Comparison of ENCODE assay signal across 9 mouse cellular contexts in the genomic region with DNA sequence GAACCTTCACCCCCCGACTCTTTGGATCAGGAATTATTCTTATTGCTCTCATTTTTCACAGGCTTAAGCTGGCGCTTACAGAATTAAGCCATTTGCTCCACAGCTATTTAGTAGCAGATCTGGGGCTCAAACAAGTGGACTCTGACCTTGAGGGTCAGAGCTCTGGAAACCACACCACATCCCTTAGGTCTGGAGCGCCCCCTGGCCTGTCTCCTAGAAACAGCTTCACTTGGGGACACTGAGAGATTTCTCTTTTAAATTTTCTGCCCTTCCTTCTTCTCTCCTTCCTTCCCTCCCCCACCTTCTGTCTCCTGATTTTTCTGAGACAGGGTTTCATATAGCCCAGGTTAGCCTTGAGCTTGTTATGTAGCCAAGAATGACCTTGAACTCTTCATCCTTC. TPM values are rescaled to one million over a fixed set of nuclear protein-coding genes. Genes with fewer than 3 reads are reported as not detected.
DNase-seq lines count a peak whose midpoint lies in the region; ATAC-seq and TF ChIP-seq lines count a peak whose summit lies in the region.
"Had no signal": no experiment of that assay in that cellular context is flagged by ENCODE, and none has a peak within 500 bp of the region (broad histone marks: within the 10 kb centered on the region; RNA-seq: fewer than 3 reads in every experiment).

No protein-coding gene starts in this region.

- no peaks in the 10 kb centered on the region for H3K36me3 ChIP-seq in heart, embryonic 11.5 days (ENCODE audit: control insufficient read depth, insufficient read depth, low read length)
- no peaks in the 10 kb centered on the region for H3K36me3 ChIP-seq in liver, embryonic 14.5 days (replicated peaks; ENCODE audit: control insufficient read depth, insufficient read depth, low read depth)

- no peak overlapping the region for H3K27ac ChIP-seq in heart, embryonic 11.5 days (ENCODE audit: low read depth, low read length)
- no peak overlapping the region for H3K27ac ChIP-seq in cortical plate, adult 2 months (ENCODE audit: insufficient read depth, low read length)
- no peak overlapping the region for H3K27ac ChIP-seq in liver, embryonic 14.5 days

- no peak for TF ChIP-seq EP300 in liver, embryonic 14.5 days (IDR thresholded peaks at IDR 0.05; ENCODE audit: low read depth)

- no peak overlapping the region for H3K4me3 ChIP-seq in heart, embryonic 11.5 days (ENCODE audit: low read depth, low read length)
- H3K4me3 ChIP-seq in cortical plate, adult 2 months (ENCODE audit: insufficient read depth, low read length), result no peak overlapping the region
- no peak overlapping the region for H3K4me3 ChIP-seq in liver, embryonic 14.5 days (ENCODE audit: insufficient read depth in 1 of 2, low read depth in 2 of 2, low read length in 2 of 2)

- peak; percentile 47 to 68 for DNase-seq in heart, postnatal 10 days
- DNase-seq in urinary bladder, postnatal 14 days (ENCODE audit: low spot score), result peak; percentile 46
- DNase-seq in urinary bladder, postnatal 10 days (ENCODE audit: low spot score), result no peak
- DNase-seq in liver, embryonic 14.5 days (ENCODE audit: low read depth in 3 of 3, low spot score in 3 of 3), result no peak
- peak; percentile 32 for DNase-seq in thymus, postnatal 25 days
- no peak for DNase-seq in c-Kit-positive CD71-positive TER-119-positive erythroid progenitor cells, embryonic 14.5 days (ENCODE audit: low spot score)

- intact Hi-C loops in heart, postnatal 10 days (cut with DNase I), result loop anchor here (1.0 to 2.0 kb wide), 2 partner anchors 104 to 262 kb away; no protein-coding TSS in a partner anchor

- no peak for ATAC-seq in heart, embryonic 11.5 days (replicated peaks; ENCODE audit: insufficient number of reproducible peaks, low FRiP score, low TSS enrichment)
- ATAC-seq in liver, embryonic 14.5 days (ENCODE audit: insufficient read depth), result no peak

- H3K27me3 ChIP-seq in heart, embryonic 11.5 days (ENCODE audit: control insufficient read depth, insufficient read depth, low read length), result no peaks in the 10 kb centered on the region
- no peaks in the 10 kb centered on the region for H3K27me3 ChIP-seq in liver, embryonic 14.5 days (ENCODE audit: control insufficient read depth, insufficient read depth, low read length)

- WGBS in heart, embryonic 11.5 days (ENCODE audit: insufficient replicate concordance), result 26% methylated on average over 3 of the region's 3 CpGs
- 27% methylated on average over 3 of the region's 3 CpGs for WGBS in liver, embryonic 14.5 days (ENCODE audit: insufficient replicate concordance)

- H3K9ac ChIP-seq in heart, embryonic 11.5 days (ENCODE audit: low read depth, low read length), result no peak overlapping the region
- no peak overlapping the region for H3K9ac ChIP-seq in liver, embryonic 14.5 days (replicated peaks)

- H3K4me1 ChIP-seq in heart, embryonic 11.5 days (ENCODE audit: control insufficient read depth, insufficient read depth, low read length), result no peaks in the 10 kb centered on the region
- H3K4me1 ChIP-seq in cortical plate, adult 2 months (ENCODE audit: control insufficient read depth, insufficient read depth, low read length), result peaks cover 7% of the 10 kb centered on the region; the same call in 1 of the 2 replicates
- H3K4me1 ChIP-seq in liver, embryonic 14.5 days (replicated peaks; ENCODE audit: control insufficient read depth in 2 of 2, insufficient read depth in 2 of 2, low read length in 1 of 2), result no peaks in the 10 kb centered on the region

- H3K9me3 ChIP-seq in heart, embryonic 11.5 days (replicated peaks; ENCODE audit: control insufficient read depth, low read length), result no peaks in the 10 kb centered on the region
- H3K9me3 ChIP-seq in liver, embryonic 14.5 days (ENCODE audit: control insufficient read depth, low read length), result no peaks in the 10 kb centered on the region

- no peak for TF ChIP-seq POLR2A in cortical plate, adult 2 months (IDR thresholded peaks at IDR 0.05; ENCODE audit: extremely low read depth, insufficient read depth, low read length)

- no peak overlapping the region for H3K4me2 ChIP-seq in heart, embryonic 11.5 days
- no peak overlapping the region for H3K4me2 ChIP-seq in liver, embryonic 14.5 days (ENCODE audit: low read depth)

- peak; percentile 53 for TF ChIP-seq CTCF in cortical plate, adult 2 months (IDR thresholded peaks at IDR 0.05; ENCODE audit: extremely low read depth, insufficient read depth, low read length)
- peak; percentile 61 for TF ChIP-seq CTCF in liver, embryonic 14.5 days (IDR thresholded peaks at IDR 0.05; ENCODE audit: low read depth)

RNA-seq across cellular contexts. Expression of a gene that starts 10.9 kb away (rescaled TPM):
- total RNA-seq in heart, postnatal 10 days (2021), result 10 to 100 TPM; 26.0 to 26.5 TPM
- polyA plus RNA-seq in heart, embryonic 11.5 days (2014; fragmentation: Nextera tagmentation; extraction: Ambion mirVana), result 50.6 and 59.5 TPM in 2 replicates
- polyA plus RNA-seq in cortical plate, adult 2 months (2012; rRNA removed), result 139 and 153 TPM in 2 replicates
- polyA plus RNA-seq in liver, embryonic 14.5 days (2012; rRNA removed), result 10.2 and 10.3 TPM in 2 replicates
- 12.4 and 13.1 TPM in 2 replicates for polyA plus RNA-seq in liver, embryonic 14.5 days (2014; fragmentation: Nextera tagmentation; extraction: Ambion mirVana)

RNA-seq across cellular contexts. Expression of a gene that starts 31.3 kb away (rescaled TPM):
- not detected for total RNA-seq in heart, postnatal 10 days (2021)
- 0.28 and 0.69 TPM in 2 replicates for polyA plus RNA-seq in heart, embryonic 11.5 days (2014; fragmentation: Nextera tagmentation; extraction: Ambion mirVana)
- polyA plus RNA-seq in cortical plate, adult 2 months (2012; rRNA removed), result 0.04 TPM in 1 of 2 replicates, not detected in the other
- 0.02 and 0.03 TPM in 2 replicates for polyA plus RNA-seq in liver, embryonic 14.5 days (2012; rRNA removed)
- polyA plus RNA-seq in liver, embryonic 14.5 days (2014; fragmentation: Nextera tagmentation; extraction: Ambion mirVana), result 0.08 and 0.13 TPM in 2 replicates
- total RNA-seq: left cerebral cortex, adult 18-20 months had no signal

RNA-seq across cellular contexts. Expression of a gene that starts 49.5 kb away (rescaled TPM):
- total RNA-seq in heart, postnatal 10 days (2021), result 10 to 100 TPM; 18.5 to 19.8 TPM
- polyA plus RNA-seq in heart, embryonic 11.5 days (2014; fragmentation: Nextera tagmentation; extraction: Ambion mirVana), result 32.4 and 38.9 TPM in 2 replicates
- polyA plus RNA-seq in cortical plate, adult 2 months (2012; rRNA removed), result 53.6 and 56.1 TPM in 2 replicates
- polyA plus RNA-seq in liver, embryonic 14.5 days (2012; rRNA removed), result 20.4 and 28.3 TPM in 2 replicates
- 27.3 and 31.3 TPM in 2 replicates for polyA plus RNA-seq in liver, embryonic 14.5 days (2014; fragmentation: Nextera tagmentation; extraction: Ambion mirVana)

RNA-seq across cellular contexts. Expression of a gene that starts 50.9 kb away (rescaled TPM):
- 1 to 10 TPM; 3.4 to 4.1 TPM for total RNA-seq in heart, postnatal 10 days (2021)
- polyA plus RNA-seq in heart, embryonic 11.5 days (2014; fragmentation: Nextera tagmentation; extraction: Ambion mirVana), result 9.2 and 10.7 TPM in 2 replicates
- 8.7 and 9.1 TPM in 2 replicates for polyA plus RNA-seq in cortical plate, adult 2 months (2012; rRNA removed)
- 0.66 and 0.73 TPM in 2 replicates for polyA plus RNA-seq in liver, embryonic 14.5 days (2012; rRNA removed)
- polyA plus RNA-seq in liver, embryonic 14.5 days (2014; fragmentation: Nextera tagmentation; extraction: Ambion mirVana), result 0.89 and 1.1 TPM in 2 replicates

Comparison
In these comparisons a context has a peak if more than half of its experiments do, and no peak if none do; other contexts are left out.
1. DNase-seq: peak in heart, postnatal 10 days (2 of 2), urinary bladder, postnatal 14 days (single experiment) and thymus, postnatal 25 days (single experiment); none in urinary bladder, postnatal 10 days (single experiment), liver, embryonic 14.5 days (0 of 3) and c-Kit-positive CD71-positive TER-119-positive erythroid progenitor cells, embryonic 14.5 days (single experiment).